Mouse (Mus musculus) C2C12 (cell line): ENCODE data around the gene Gprasp1.

Source experiments
- CTCF ChIP-seq: IDR thresholded peaks from one replicate; pipeline ENCODE4 v1.5.1; 2011; ENCODE audit not compliant: control insufficient read depth, insufficient read depth, insufficient read length
- MYOD1 ChIP-seq: IDR thresholded peaks from one replicate; pipeline ENCODE4 v1.6.1; 2011; ENCODE audit warnings: low read depth; ENCODE audit not compliant: control insufficient read depth, insufficient read length
- MYOG ChIP-seq: IDR thresholded peaks from one replicate; pipeline ENCODE4 v1.6.1; 2011; ENCODE audit not compliant: control insufficient read depth, insufficient read length; ENCODE audit errors: extremely low read depth
- USF1 ChIP-seq: IDR thresholded peaks from one replicate; pipeline ENCODE4 v1.6.1; 2011; ENCODE audit warnings: low read depth, mild to moderate bottlenecking, control low read depth, moderate library complexity

DNA sequence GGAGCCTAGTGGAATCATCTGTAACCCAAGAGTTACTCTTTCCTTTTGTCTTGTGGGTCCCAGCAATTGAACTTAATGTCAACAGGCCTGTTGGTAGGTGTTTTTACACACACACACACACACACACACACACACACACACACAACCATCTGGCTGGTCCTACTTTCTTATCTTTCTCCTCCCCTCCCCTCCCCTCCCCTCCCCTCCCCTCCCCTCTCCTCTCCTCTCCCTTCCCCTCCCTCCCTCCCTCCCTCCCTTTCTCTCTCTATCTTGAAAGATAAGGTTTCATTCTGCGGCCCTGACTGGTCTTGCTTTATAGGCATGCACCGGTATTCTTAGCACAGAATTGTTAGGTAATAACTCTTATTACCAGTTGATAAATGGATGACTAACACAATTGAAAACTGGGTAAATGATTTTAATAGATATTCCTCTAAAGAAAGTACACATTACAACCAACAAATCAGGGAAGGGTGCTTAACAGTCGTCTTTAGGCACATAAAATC is 25.6 kb downstream of the Gprasp1 start:
- TF ChIP-seq CTCF (no peak), USF1 (no peak), MYOG (no peak), MYOD1 (no peak)
